Mouse (Mus musculus) forebrain, embryonic 15.5 days (tissue): ENCODE data around the gene Coro7. TPM values are rescaled to one million over a fixed set of nuclear protein-coding genes. Genes with fewer than 3 reads are reported as not detected.

Experiments
- ATAC-seq: fragments of 200-750 bp; cut with Nextera tagmentation; replicated peaks from 2 replicates; pipeline ENCODE4 v1.8.0; 2017; ENCODE audit warnings: mild to moderate bottlenecking, moderate TSS enrichment, moderate library complexity
- H3K27ac ChIP-seq: fragments of 300-500 bp; sonication (generic); replicated peaks from 2 replicates; pipeline ENCODE4 v1.5.1; 2015; ENCODE audit warnings: mild to moderate bottlenecking, inconsistent platforms
- H3K27me3 ChIP-seq: fragments of 300-500 bp; sonication (generic); 2 replicates; pipeline ENCODE4 v1.6.1; 2015; ENCODE audit warnings: inconsistent platforms
- H3K36me3 ChIP-seq: fragments of 300-500 bp; sonication (generic); 2 replicates; pipeline ENCODE4 v1.6.1; 2015; ENCODE audit warnings: mild to moderate bottlenecking, inconsistent platforms
- H3K4me1 ChIP-seq: fragments of 300-500 bp; sonication (generic); 2 replicates; pipeline ENCODE4 v1.6.1; 2015; ENCODE audit warnings: inconsistent platforms
- H3K4me2 ChIP-seq: fragments of 300-500 bp; sonication (generic); replicated peaks from 2 replicates; pipeline ENCODE4 v1.6.1; 2015; ENCODE audit warnings: mild to moderate bottlenecking, inconsistent platforms
- H3K4me3 ChIP-seq: fragments of 300-500 bp; sonication (generic); 2 replicates; pipeline ENCODE4 v1.5.1; 2015; ENCODE audit warnings: mild to moderate bottlenecking, inconsistent platforms
- H3K9ac ChIP-seq: fragments of 300-500 bp; sonication (generic); replicated peaks from 2 replicates; pipeline ENCODE4 v1.6.1; 2015; ENCODE audit warnings: mild to moderate bottlenecking, inconsistent platforms
- H3K9me3 ChIP-seq: fragments of 300-500 bp; sonication (generic); 2 replicates; pipeline ENCODE4 v1.6.1; 2016; ENCODE audit warnings: inconsistent platforms
- WGBS: fragments of 180-500 bp; shearing (Covaris S2); methylation state at CpG from one replicate; pipeline ENCODE4 v1.1.7; 2015; ENCODE audit warnings: mixed read lengths; 5-methylcytosine and 5-hydroxymethylcytosine counted together
- polyA plus RNA-seq: library from polyadenylated mRNA; unstranded; fragments of >200 nt; fragmentation: Nextera tagmentation; extraction: Ambion mirVana; gene quantifications from 2 replicates; pipeline ENCODE4 v1.2.1, GENCODE M21; 2015

The Coro7 gene
- polyA plus RNA-seq, 1 experiment from 2014 or later = 25.0 TPM

- H3K9ac ChIP-seq = no peak overlapping the region
- no peaks in the 10 kb centered on the region for H3K9me3 ChIP-seq
- ATAC-seq = peak; percentile 76
- H3K36me3 ChIP-seq = no peaks in the 10 kb centered on the region
- H3K4me1 ChIP-seq = peaks cover 43% of the 10 kb centered on the region
- no peak overlapping the region for H3K4me2 ChIP-seq
- no peaks in the 10 kb centered on the region for H3K27me3 ChIP-seq
- 48% methylated on average over 11 of the region's 11 CpGs for WGBS
- H3K27ac ChIP-seq = peak overlapping the region; percentile 46
- no peak overlapping the region for H3K4me3 ChIP-seq
These were observed 35.7 kb downstream of the Coro7 start for GRCm38 (mm10) chr16:4643670-4644419.

- Histone ChIP-seq H3K4me1 (peaks cover 43% of the 10 kb centered on the region), H3K27ac (no peak overlapping the region), H3K4me2 (no peak overlapping the region), H3K36me3 (no peaks in the 10 kb centered on the region), H3K27me3 (no peaks in the 10 kb centered on the region), H3K9ac (no peak overlapping the region), H3K4me3 (no peak overlapping the region), H3K9me3 (no peaks in the 10 kb centered on the region)
- 77% methylated on average over 6 of the region's 6 CpGs for WGBS
- ATAC-seq = no peak
These were observed 36.6 kb downstream of the Coro7 start for GRCm38 (mm10) chr16:4642937-4643336.

GRCm38 (mm10) chr16:4642190-4642589 lies 37.4 kb downstream of the Coro7 start:
- WGBS = 44% methylated on average over 13 of the region's 13 CpGs
- no peak overlapping the region for H3K4me2 ChIP-seq
- no peak overlapping the region for H3K4me3 ChIP-seq
- H3K9ac ChIP-seq = no peak overlapping the region
- H3K9me3 ChIP-seq = no peaks in the 10 kb centered on the region
- no peaks in the 10 kb centered on the region for H3K27me3 ChIP-seq
- ATAC-seq = no peak
- H3K4me1 ChIP-seq = peaks cover 43% of the 10 kb centered on the region
- H3K36me3 ChIP-seq = no peaks in the 10 kb centered on the region
- H3K27ac ChIP-seq = peak overlapping the region; percentile 37; the same call in 1 of the 2 replicates

- H3K36me3 ChIP-seq = no peaks in the 10 kb centered on the region
- ATAC-seq = no peak
- H3K9me3 ChIP-seq = no peaks in the 10 kb centered on the region
- H3K27ac ChIP-seq = no peak overlapping the region
- no peak overlapping the region for H3K9ac ChIP-seq
- 0 out of 2 replicates have a peak overlapping the region, but pooled peaks have one; percentile 75 for H3K4me2 ChIP-seq
- WGBS = 58% methylated on average over 3 of the region's 3 CpGs
- H3K27me3 ChIP-seq = no peaks in the 10 kb centered on the region
- H3K4me1 ChIP-seq = peaks cover 43% of the 10 kb centered on the region
- H3K4me3 ChIP-seq = no peak overlapping the region
These were observed 38.3 kb downstream of the Coro7 start for GRCm38 (mm10) chr16:4641119-4641838.

GRCm38 (mm10) chr16:4640267-4641005 lies 39.1 kb downstream of the Coro7 start:
- ATAC-seq = peak; percentile 1; the same call in 1 of the 2 replicates
- Histone ChIP-seq H3K27me3 (no peaks in the 10 kb centered on the region), H3K4me2 (peak overlapping the region; percentile 75), H3K27ac (0 out of 2 replicates have a peak overlapping the region, but pooled peaks have one; percentile 9), H3K4me1 (peaks cover 43% of the 10 kb centered on the region), H3K9me3 (no peaks in the 10 kb centered on the region), H3K36me3 (no peaks in the 10 kb centered on the region), H3K9ac (peak overlapping the region; percentile 50), H3K4me3 (peak overlapping the region; percentile 45)
- WGBS = 15% methylated on average over 17 of the region's 17 CpGs

- H3K9me3 ChIP-seq = no peaks in the 10 kb centered on the region
- 0 out of 2 replicates have a peak within 1 kb of the TSS, but pooled peaks have one; percentile 9 for H3K27ac ChIP-seq
- peak within 1 kb of the TSS; percentile 50 for H3K9ac ChIP-seq
- peak within 1 kb of the TSS; percentile 75 for H3K4me2 ChIP-seq
- H3K27me3 ChIP-seq = no peaks in the 10 kb centered on the region
- peak; percentile 89 for ATAC-seq
- under 1% methylated on average over 21 of the region's 22 CpGs for WGBS
- H3K4me1 ChIP-seq = peaks cover 43% of the 10 kb centered on the region
- H3K4me3 ChIP-seq = peak within 1 kb of the TSS; percentile 45
- no peaks in the 10 kb centered on the region for H3K36me3 ChIP-seq
These were observed 39.7 kb downstream of the Coro7 start, which contains the start of the genes Vasn and Dnaja3 for GRCm38 (mm10) chr16:4639831-4640237. TSS of gene Vasn (plus strand) at chr16:4639941. TSS of gene Dnaja3 (plus strand) at chr16:4639989.

GRCm38 (mm10) chr16:4638891-4639390 lies 40.6 kb downstream of the Coro7 start:
- no peak for ATAC-seq
- Histone ChIP-seq H3K27me3 (no peaks in the 10 kb centered on the region), H3K4me1 (peaks cover 37% of the 10 kb centered on the region), H3K9me3 (no peaks in the 10 kb centered on the region), H3K4me3 (no peak overlapping the region), H3K27ac (no peak overlapping the region), H3K36me3 (no peaks in the 10 kb centered on the region), H3K4me2 (no peak overlapping the region), H3K9ac (no peak overlapping the region)
- WGBS = 82% methylated on average over 3 of the region's 3 CpGs

GRCm38 (mm10) chr16:4635760-4636159 lies 43.8 kb downstream of the Coro7 start:
- H3K4me3 ChIP-seq = no peak overlapping the region
- H3K27ac ChIP-seq = no peak overlapping the region
- no peaks in the 10 kb centered on the region for H3K9me3 ChIP-seq
- no peak overlapping the region for H3K4me2 ChIP-seq
- peaks cover 10% of the 10 kb centered on the region for H3K4me1 ChIP-seq
- no peaks in the 10 kb centered on the region for H3K27me3 ChIP-seq
- 75% methylated on average over 4 of the region's 4 CpGs for WGBS
- H3K36me3 ChIP-seq = no peaks in the 10 kb centered on the region
- H3K9ac ChIP-seq = no peak overlapping the region
- ATAC-seq = no peak

GRCm38 (mm10) chr16:4634681-4635080 lies 44.9 kb downstream of the Coro7 start:
- WGBS = 84% methylated on average over 9 of the region's 9 CpGs
- H3K4me1 ChIP-seq = no peaks in the 10 kb centered on the region
- no peak overlapping the region for H3K9ac ChIP-seq
- H3K4me2 ChIP-seq = no peak overlapping the region
- H3K9me3 ChIP-seq = no peaks in the 10 kb centered on the region
- H3K27ac ChIP-seq = no peak overlapping the region
- H3K36me3 ChIP-seq = no peaks in the 10 kb centered on the region
- no peak overlapping the region for H3K4me3 ChIP-seq
- no peak for ATAC-seq
- H3K27me3 ChIP-seq = no peaks in the 10 kb centered on the region

GRCm38 (mm10) chr16:4633661-4634060 lies 45.9 kb downstream of the Coro7 start:
- Histone ChIP-seq H3K27me3 (no peaks in the 10 kb centered on the region), H3K9me3 (no peaks in the 10 kb centered on the region), H3K9ac (no peak overlapping the region), H3K4me2 (no peak overlapping the region), H3K4me1 (no peaks in the 10 kb centered on the region), H3K4me3 (no peak overlapping the region), H3K36me3 (no peaks in the 10 kb centered on the region), H3K27ac (no peak overlapping the region)
- WGBS = 96% methylated on average over 3 of the region's 3 CpGs
- ATAC-seq = no peak

- Histone ChIP-seq H3K4me1 (no peaks in the 10 kb centered on the region), H3K4me3 (no peak overlapping the region), H3K4me2 (no peak overlapping the region), H3K36me3 (no peaks in the 10 kb centered on the region), H3K27ac (no peak overlapping the region), H3K9me3 (no peaks in the 10 kb centered on the region), H3K27me3 (no peaks in the 10 kb centered on the region), H3K9ac (no peak overlapping the region)
- 40% methylated on average over 7 of the region's 7 CpGs for WGBS
- no peak for ATAC-seq
These were observed 47.5 kb downstream of the Coro7 start for GRCm38 (mm10) chr16:4632050-4632449.
